Mouse (Mus musculus) liver, embryonic 15.5 days (tissue): ENCODE measurements around the gene Tspan3. TPM values are rescaled to one million over a fixed set of nuclear protein-coding genes. Genes with fewer than 3 reads are reported as not detected.

Experiments used
- ATAC-seq: fragments of 200-750 bp; cut with Nextera tagmentation; 2 replicates; pipeline ENCODE4 v1.8.0; 2017; ENCODE audit warnings: moderate number of reproducible peaks, mild to moderate bottlenecking, moderate library complexity; ENCODE audit not compliant: insufficient read depth
- H3K27ac ChIP-seq: fragments of 300-500 bp; sonication (generic); replicated peaks from 2 replicates; pipeline ENCODE4 v1.5.1; 2015; ENCODE audit warnings: mild to moderate bottlenecking, inconsistent platforms
- H3K27me3 ChIP-seq: fragments of 300-500 bp; sonication (generic); 2 replicates; pipeline ENCODE4 v1.6.1; 2015; ENCODE audit warnings: mild to moderate bottlenecking, inconsistent platforms
- H3K36me3 ChIP-seq: fragments of 300-500 bp; sonication (generic); replicated peaks from 2 replicates; pipeline ENCODE4 v1.6.1; 2015; ENCODE audit warnings: moderate library complexity, mild to moderate bottlenecking, inconsistent platforms
- H3K4me1 ChIP-seq: fragments of 300-500 bp; sonication (generic); replicated peaks from 2 replicates; pipeline ENCODE4 v1.6.1; 2015; ENCODE audit warnings: inconsistent platforms
- H3K4me2 ChIP-seq: fragments of 300-500 bp; sonication (generic); 2 replicates; pipeline ENCODE4 v1.6.1; 2015; ENCODE audit warnings: moderate library complexity, mild to moderate bottlenecking, inconsistent platforms
- H3K4me3 ChIP-seq: fragments of 300-500 bp; sonication (generic); replicated peaks from 2 replicates; pipeline ENCODE4 v1.5.1; 2015; ENCODE audit warnings: mild to moderate bottlenecking, inconsistent platforms
- H3K9ac ChIP-seq: fragments of 300-500 bp; sonication (generic); 2 replicates; pipeline ENCODE4 v1.6.1; 2015; ENCODE audit warnings: moderate library complexity, mild to moderate bottlenecking, inconsistent platforms
- H3K9me3 ChIP-seq: fragments of 300-500 bp; sonication (generic); replicated peaks from 2 replicates; pipeline ENCODE4 v1.6.1; 2016; ENCODE audit warnings: inconsistent platforms
- WGBS: fragments of 180-500 bp; shearing (Covaris S2); methylation state at CpG from one replicate; pipeline ENCODE4 v1.1.7; 2015; ENCODE audit warnings: mixed read lengths; ENCODE audit not compliant: insufficient replicate concordance; 5-methylcytosine and 5-hydroxymethylcytosine counted together
- polyA plus RNA-seq: library from polyadenylated mRNA; unstranded; fragments of >200 nt; fragmentation: Nextera tagmentation; extraction: Ambion mirVana; gene quantifications from 2 replicates; pipeline ENCODE4 v1.2.1, GENCODE M21; 2015

The Tspan3 gene
- 26.3 and 27.5 TPM in 2 replicates for polyA plus RNA-seq

GRCm38 (mm10) chr9:56165377-56165776 is at the start of gene Tspan3:
TSS of gene Tspan3 (minus strand) at chr9:56165477.
- H3K27me3 ChIP-seq = peaks cover 17% of the 10 kb centered on the region; the same call in 1 of the 2 replicates
- no peaks in the 10 kb centered on the region for H3K36me3 ChIP-seq
- WGBS = 73% methylated on average over 6 of the region's 6 CpGs
- no peak within 1 kb of the TSS for H3K4me3 ChIP-seq
- H3K9ac ChIP-seq = no peak within 1 kb of the TSS
- no peak within 1 kb of the TSS for H3K27ac ChIP-seq
- H3K4me1 ChIP-seq = peaks cover 15% of the 10 kb centered on the region
- no peaks in the 10 kb centered on the region for H3K9me3 ChIP-seq
- no peak within 1 kb of the TSS for H3K4me2 ChIP-seq
- ATAC-seq = no peak

GRCm38 (mm10) chr9:56213451-56214291 is 48.4 kb upstream of the Tspan3 start:
- Histone ChIP-seq H3K9me3 (no peaks in the 10 kb centered on the region), H3K27ac (no peak overlapping the region), H3K4me2 (no peak overlapping the region), H3K9ac (no peak overlapping the region), H3K4me1 (no peaks in the 10 kb centered on the region), H3K36me3 (no peaks in the 10 kb centered on the region), H3K4me3 (no peak overlapping the region), H3K27me3 (no peaks in the 10 kb centered on the region)
- no peak for ATAC-seq
- WGBS = 45% methylated on average over 11 of the region's 11 CpGs

GRCm38 (mm10) chr9:56208817-56209216 is 43.5 kb upstream of the Tspan3 start:
- no peak overlapping the region for H3K4me3 ChIP-seq
- H3K4me2 ChIP-seq = no peak overlapping the region
- no peaks in the 10 kb centered on the region for H3K9me3 ChIP-seq
- no peak overlapping the region for H3K9ac ChIP-seq
- ATAC-seq = no peak
- no peak overlapping the region for H3K27ac ChIP-seq
- no peaks in the 10 kb centered on the region for H3K27me3 ChIP-seq
- 61% methylated on average over 8 of the region's 8 CpGs for WGBS
- peaks cover 5% of the 10 kb centered on the region; the same call in 1 of the 2 replicates for H3K36me3 ChIP-seq
- H3K4me1 ChIP-seq = no peaks in the 10 kb centered on the region

- Histone ChIP-seq H3K36me3 (peaks cover 5% of the 10 kb centered on the region; the same call in 1 of the 2 replicates), H3K4me2 (no peak overlapping the region), H3K9ac (no peak overlapping the region), H3K27me3 (no peaks in the 10 kb centered on the region), H3K4me1 (no peaks in the 10 kb centered on the region), H3K4me3 (no peak overlapping the region), H3K9me3 (no peaks in the 10 kb centered on the region), H3K27ac (no peak overlapping the region)
- no peak for ATAC-seq
- 52% methylated on average over 5 of the region's 5 CpGs for WGBS
Observed at GRCm38 (mm10) chr9:56207516-56207915, 42.2 kb upstream of the Tspan3 start.

GRCm38 (mm10) chr9:56207083-56207482 is 41.8 kb upstream of the Tspan3 start:
- H3K9me3 ChIP-seq = no peaks in the 10 kb centered on the region
- H3K9ac ChIP-seq = no peak overlapping the region
- no peaks in the 10 kb centered on the region for H3K4me1 ChIP-seq
- no peaks in the 10 kb centered on the region for H3K27me3 ChIP-seq
- H3K4me2 ChIP-seq = no peak overlapping the region
- H3K4me3 ChIP-seq = no peak overlapping the region
- ATAC-seq = no peak
- peaks cover 5% of the 10 kb centered on the region; the same call in 1 of the 2 replicates for H3K36me3 ChIP-seq
- 44% methylated on average over 10 of the region's 10 CpGs for WGBS
- no peak overlapping the region for H3K27ac ChIP-seq

- WGBS = 78% methylated on average over 11 of the region's 11 CpGs
- Histone ChIP-seq H3K36me3 (peaks cover 5% of the 10 kb centered on the region; the same call in 1 of the 2 replicates), H3K27ac (no peak overlapping the region), H3K4me2 (no peak overlapping the region), H3K9ac (no peak overlapping the region), H3K4me3 (no peak overlapping the region), H3K27me3 (no peaks in the 10 kb centered on the region), H3K4me1 (no peaks in the 10 kb centered on the region), H3K9me3 (no peaks in the 10 kb centered on the region)
- no peak for ATAC-seq
Observed at GRCm38 (mm10) chr9:56205336-56205735, 40.1 kb upstream of the Tspan3 start.

- no peaks in the 10 kb centered on the region for H3K4me1 ChIP-seq
- H3K36me3 ChIP-seq = peaks cover 5% of the 10 kb centered on the region; the same call in 1 of the 2 replicates
- H3K4me2 ChIP-seq = no peak overlapping the region
- H3K4me3 ChIP-seq = no peak overlapping the region
- H3K27ac ChIP-seq = no peak overlapping the region
- ATAC-seq = no peak
- no peak overlapping the region for H3K9ac ChIP-seq
- H3K9me3 ChIP-seq = no peaks in the 10 kb centered on the region
- H3K27me3 ChIP-seq = no peaks in the 10 kb centered on the region
- 80% methylated on average over 4 of the region's 4 CpGs for WGBS
Observed at GRCm38 (mm10) chr9:56204316-56204715, 39.0 kb upstream of the Tspan3 start.

- Histone ChIP-seq H3K4me1 (no peaks in the 10 kb centered on the region), H3K36me3 (no peaks in the 10 kb centered on the region; the same call in 1 of the 2 replicates), H3K9me3 (no peaks in the 10 kb centered on the region), H3K27me3 (no peaks in the 10 kb centered on the region), H3K9ac (no peak overlapping the region), H3K4me2 (no peak overlapping the region), H3K4me3 (no peak overlapping the region), H3K27ac (no peak overlapping the region)
- ATAC-seq = no peak
- WGBS = 38% methylated on average over 14 of the region's 14 CpGs
Observed at GRCm38 (mm10) chr9:56200645-56201314, 35.5 kb upstream of the Tspan3 start.

GRCm38 (mm10) chr9:56200200-56200599 is 34.9 kb upstream of the Tspan3 start:
- Histone ChIP-seq H3K36me3 (no peaks in the 10 kb centered on the region), H3K9ac (no peak overlapping the region), H3K9me3 (no peaks in the 10 kb centered on the region), H3K27me3 (no peaks in the 10 kb centered on the region), H3K4me3 (no peak overlapping the region), H3K4me2 (no peak overlapping the region), H3K4me1 (no peaks in the 10 kb centered on the region), H3K27ac (no peak overlapping the region)
- no peak for ATAC-seq
- WGBS = 51% methylated on average over 2 of the region's 2 CpGs

GRCm38 (mm10) chr9:56196921-56197320 is 31.6 kb upstream of the Tspan3 start:
- Histone ChIP-seq H3K27ac (no peak overlapping the region), H3K9me3 (no peaks in the 10 kb centered on the region), H3K4me2 (no peak overlapping the region), H3K4me1 (no peaks in the 10 kb centered on the region), H3K36me3 (no peaks in the 10 kb centered on the region), H3K9ac (no peak overlapping the region), H3K27me3 (no peaks in the 10 kb centered on the region), H3K4me3 (no peak overlapping the region)
- ATAC-seq = no peak
- 58% methylated on average over 4 of the region's 4 CpGs for WGBS

GRCm38 (mm10) chr9:56195193-56195592 is 29.9 kb upstream of the Tspan3 start:
- 61% methylated on average over 3 of the region's 3 CpGs for WGBS
- H3K4me3 ChIP-seq = no peak overlapping the region
- H3K27me3 ChIP-seq = no peaks in the 10 kb centered on the region
- no peaks in the 10 kb centered on the region for H3K36me3 ChIP-seq
- H3K27ac ChIP-seq = no peak overlapping the region
- no peak overlapping the region for H3K4me2 ChIP-seq
- H3K9ac ChIP-seq = no peak overlapping the region
- H3K9me3 ChIP-seq = no peaks in the 10 kb centered on the region
- H3K4me1 ChIP-seq = no peaks in the 10 kb centered on the region
- no peak for ATAC-seq
